Mouse (Mus musculus) E14TG2a.4 (cell line): Measurements from ENCODE around the gene Plekhn1.

Source experiments
- CTCF ChIP-seq: conservative IDR thresholded peaks from 2 replicates; pipeline ENCODE4 v1.5.1; 2014; ENCODE audit warnings: low read length
- POU5F1 ChIP-seq: IDR thresholded peaks from 2 replicates; pipeline ENCODE4 v1.6.1; 2014; ENCODE audit warnings: low read length, borderline replicate concordance

- TF ChIP-seq CTCF (no peak), POU5F1 (no peak)
These were observed 31.1 kb downstream of the Plekhn1 start for GRCm38 (mm10) chr4:156203413-156204131.
